Mouse (Mus musculus) embryonic fibroblast, embryonic 13.5 days (primary cell): ENCODE measurements around the gene Zfp286. TPM values are rescaled to one million over a fixed set of nuclear protein-coding genes. Genes with fewer than 3 reads are reported as not detected.
"Not testable (repeated sequence)": the region's sequence is repeated elsewhere in the genome, so short reads cannot be mapped to it uniquely, and the experiment has no call there.

Experiments
- H3K27ac ChIP-seq: 2 replicates; pipeline ENCODE4 v1.5.1; 2012; ENCODE audit warnings: low read length, control low read depth, inconsistent platforms; ENCODE audit not compliant: insufficient read depth
- H3K4me1 ChIP-seq: 2 replicates; pipeline ENCODE4 v1.6.1; 2011; ENCODE audit warnings: low read length; ENCODE audit not compliant: control insufficient read depth, insufficient read depth
- H3K4me3 ChIP-seq: 2 replicates; pipeline ENCODE4 v1.5.1; 2011; ENCODE audit warnings: mild to moderate bottlenecking, control low read depth, low read length; ENCODE audit not compliant: insufficient read depth
- CTCF ChIP-seq: IDR thresholded peaks from 2 replicates; pipeline ENCODE4 v1.5.1; 2011; ENCODE audit warnings: mild to moderate bottlenecking, control low read depth, low read length, moderate library complexity, borderline replicate concordance; ENCODE audit not compliant: insufficient read depth
- POLR2A ChIP-seq: IDR thresholded peaks from 2 replicates; pipeline ENCODE4 v1.6.1; 2011; ENCODE audit warnings: low read depth, mild to moderate bottlenecking, control low read depth, low read length, moderate library complexity
- polyA plus RNA-seq: library from polyadenylated mRNA; stranded (reverse); fragments of >200 nt; gene quantifications from 2 replicates; pipeline ENCODE4 v1.2.4, GENCODE M21; 2011; ENCODE audit warnings: low read depth; ENCODE audit not compliant: missing spikeins, insufficient read length

The Zfp286 gene
- polyA plus RNA-seq, 1 experiment, result 7.6 TPM

DNA sequence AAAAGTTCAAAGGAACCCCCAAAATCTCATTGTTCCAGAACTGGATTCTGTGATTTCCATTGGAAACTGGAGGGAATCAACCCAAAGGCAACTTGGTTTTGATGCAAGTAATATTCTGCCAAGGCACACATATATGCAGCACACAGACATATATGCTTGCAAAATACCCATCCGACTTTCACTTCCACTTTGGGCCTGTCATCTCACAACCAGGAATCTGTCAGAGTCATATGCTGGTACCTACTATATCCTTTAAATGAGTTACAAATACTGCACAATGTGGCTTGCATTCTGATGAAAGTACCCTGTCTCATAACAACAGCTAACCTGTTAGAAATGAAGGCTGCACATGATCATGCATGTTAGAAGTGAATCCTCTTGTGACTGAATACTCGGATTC lies 18.7 kb upstream of the Zfp286 start:
- Histone ChIP-seq H3K4me3 (no peak overlapping the region), H3K4me1 (no peaks in the 10 kb centered on the region), H3K27ac (no peak overlapping the region)
- no peak for TF ChIP-seq CTCF
- TF ChIP-seq POLR2A, result no peak

DNA sequence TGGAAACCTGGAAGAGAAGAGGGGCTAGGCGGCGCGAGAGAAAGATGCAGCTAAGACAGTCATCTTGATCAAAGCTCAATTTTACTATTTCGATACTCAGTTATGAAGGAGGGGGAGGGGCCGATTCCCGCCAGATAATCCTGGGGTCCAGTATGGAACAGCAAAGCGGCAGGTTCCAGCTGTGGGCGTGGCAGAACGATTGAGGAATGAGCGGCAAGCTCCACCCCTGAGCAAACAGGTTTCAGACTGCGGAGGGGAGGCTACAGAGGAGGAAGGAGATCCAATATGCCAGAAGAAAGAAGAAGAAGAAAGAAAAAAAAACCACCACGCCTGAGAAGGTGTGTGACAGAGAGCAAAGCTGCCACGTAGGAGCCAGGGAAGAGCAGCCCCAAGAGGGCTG lies 14.9 kb upstream of the Zfp286 start:
- H3K4me1 ChIP-seq, result no peaks in the 10 kb centered on the region
- TF ChIP-seq CTCF (no peak), POLR2A (no peak)
- H3K4me3 ChIP-seq, result no peak overlapping the region
- H3K27ac ChIP-seq, result no peak overlapping the region

DNA sequence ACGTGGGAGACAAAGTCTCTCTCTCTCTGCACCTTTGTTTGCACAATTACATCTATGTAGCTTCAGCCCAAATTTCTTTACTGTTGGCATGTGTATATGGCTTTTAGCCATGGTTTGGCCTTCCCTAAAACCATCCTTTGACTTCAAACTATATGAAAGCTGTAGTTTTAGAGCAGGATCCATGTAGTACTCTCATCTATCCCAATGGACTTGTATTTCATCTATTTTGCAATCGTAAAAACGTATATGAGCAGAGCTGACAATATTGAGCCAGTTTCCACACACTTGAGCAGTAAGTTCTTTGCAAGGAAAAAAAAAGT lies 315 bp upstream of the Zfp286 start:
- Histone ChIP-seq H3K27ac (no peak overlapping the region), H3K4me3 (peak overlapping the region; percentile 58; the same call in 1 of the 2 replicates), H3K4me1 (no peaks in the 10 kb centered on the region; the same call in 1 of the 2 replicates)
- TF ChIP-seq CTCF (no peak), POLR2A (no peak; the same call in none of the 2 replicates)

DNA sequence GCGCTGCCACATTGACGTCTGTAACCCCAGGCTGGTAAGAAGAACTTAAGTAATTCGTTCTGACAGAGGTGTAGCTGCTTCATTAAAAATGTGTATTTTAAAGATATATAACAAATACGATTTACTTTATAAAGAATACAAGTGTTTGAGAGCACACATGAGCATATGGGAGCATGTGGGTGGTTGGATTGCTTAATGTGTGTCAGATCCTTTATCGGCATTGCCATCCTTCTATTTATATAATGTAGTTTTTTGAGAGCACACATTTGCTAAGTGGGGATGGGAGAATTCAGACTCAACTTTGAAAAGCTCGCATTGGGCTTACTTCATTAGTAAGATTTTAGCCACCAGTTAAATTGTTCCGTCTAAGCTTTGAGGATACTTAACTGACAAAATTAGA lies 12.8 kb downstream of the Zfp286 start:
- no peaks in the 10 kb centered on the region for H3K4me1 ChIP-seq
- H3K4me3 ChIP-seq, result no peak overlapping the region
- TF ChIP-seq POLR2A, result no peak
- no peak for TF ChIP-seq CTCF
- no peak overlapping the region for H3K27ac ChIP-seq

DNA sequence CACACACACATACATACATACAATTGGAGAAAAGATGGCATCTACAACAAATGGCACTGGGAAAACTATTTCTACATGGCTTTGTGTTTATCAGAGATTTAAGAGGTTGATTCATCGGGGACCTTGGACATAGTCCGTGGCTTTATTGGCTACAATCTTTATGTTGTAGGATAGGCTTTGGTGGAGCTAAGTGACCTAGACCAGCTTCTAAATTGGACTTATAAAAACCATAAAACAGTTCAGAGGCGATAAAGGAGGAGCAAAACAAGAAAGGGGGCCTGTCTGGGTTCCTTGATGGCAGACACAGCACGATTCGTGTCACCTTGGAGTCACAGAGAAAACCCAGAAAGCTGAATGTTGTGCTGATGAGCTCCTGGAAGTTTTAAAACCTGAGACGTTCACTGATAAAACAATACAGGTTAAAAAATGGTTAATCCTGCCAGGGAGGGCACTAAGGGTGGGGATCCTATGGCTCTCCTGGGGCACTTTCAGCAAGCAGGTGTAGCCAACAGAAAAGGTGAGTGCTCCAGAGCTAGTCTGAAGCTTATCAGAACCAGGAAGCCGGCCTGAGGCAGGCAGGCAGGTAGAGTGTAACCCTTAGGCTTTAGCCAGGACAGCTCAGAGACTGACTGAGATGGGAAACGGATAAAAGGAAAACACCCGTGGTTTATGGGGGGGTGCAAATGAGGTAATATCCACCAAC lies 28.4 kb downstream of the Zfp286 start:
- TF ChIP-seq CTCF (no peak), POLR2A (no peak)
- H3K4me1 ChIP-seq, result no peaks in the 10 kb centered on the region
- H3K4me3 ChIP-seq, result no peak overlapping the region
- H3K27ac ChIP-seq, result no peak overlapping the region

DNA sequence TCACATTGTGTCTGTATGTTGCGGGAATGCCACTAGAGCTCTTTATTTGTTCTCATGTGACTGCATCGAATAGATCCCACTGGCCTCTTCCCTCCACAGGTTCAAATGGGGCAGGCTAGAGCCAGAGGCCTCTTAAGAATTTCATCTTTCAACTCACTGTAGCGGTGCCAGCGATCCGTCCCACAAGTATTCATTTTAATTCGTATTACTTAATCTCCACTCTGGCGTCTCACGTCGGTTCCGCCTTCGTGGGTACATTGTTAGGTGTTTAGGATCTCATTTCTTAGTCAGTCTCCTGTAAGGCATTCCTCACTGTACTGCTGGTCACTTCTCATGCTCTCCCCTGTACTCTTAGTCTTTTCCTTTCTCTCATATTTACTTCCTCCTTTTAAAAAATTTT lies 30.8 kb downstream of the Zfp286 start:
- Histone ChIP-seq H3K4me1 (no peaks in the 10 kb centered on the region), H3K27ac (no peak overlapping the region), H3K4me3 (no peak overlapping the region)
- TF ChIP-seq POLR2A, result no peak
- no peak for TF ChIP-seq CTCF

DNA sequence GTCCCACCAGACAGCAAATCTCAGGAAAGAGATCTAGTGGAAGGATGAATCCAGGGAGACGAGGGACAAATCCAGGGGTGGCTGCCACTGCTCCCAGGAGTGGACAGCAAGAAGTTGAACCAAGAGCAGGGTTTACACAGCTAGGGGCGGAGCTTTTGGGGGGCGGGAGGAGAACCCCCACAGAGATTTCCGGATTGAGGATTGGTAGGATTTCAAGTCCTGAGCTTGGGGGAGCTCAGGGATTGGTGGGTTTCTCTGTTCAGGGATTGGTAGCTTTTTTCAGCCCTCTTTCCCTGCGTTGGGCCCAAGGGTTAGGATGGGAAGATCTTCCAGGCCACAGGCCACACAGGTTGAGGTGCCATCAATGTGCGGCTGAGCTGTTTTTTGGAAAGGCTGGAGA lies 31.4 kb downstream of the Zfp286 start:
- TF ChIP-seq POLR2A (no peak), CTCF (no peak)
- Histone ChIP-seq H3K4me3 (no peak overlapping the region), H3K27ac (no peak overlapping the region), H3K4me1 (no peaks in the 10 kb centered on the region)

DNA sequence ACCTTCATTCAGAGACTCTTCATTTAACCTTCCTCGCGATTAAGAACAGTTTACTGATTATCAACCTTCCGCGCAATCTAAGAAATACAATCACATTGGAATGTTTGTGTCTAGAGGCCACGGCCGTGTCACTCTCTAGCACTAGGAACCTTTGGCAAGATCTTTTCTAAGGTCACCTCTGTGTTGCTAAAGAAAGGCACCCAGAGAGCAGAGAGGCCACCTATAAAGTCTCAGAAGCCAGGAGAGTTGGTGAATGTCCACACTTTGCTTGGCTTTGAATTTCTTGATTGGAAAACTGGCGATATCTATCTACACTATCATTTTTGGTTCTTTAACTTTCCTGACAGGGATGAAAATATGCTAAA lies 32.1 kb downstream of the Zfp286 start:
- Histone ChIP-seq H3K4me3 (no peak overlapping the region), H3K27ac (no peak overlapping the region), H3K4me1 (no peaks in the 10 kb centered on the region)
- TF ChIP-seq CTCF (no peak), POLR2A (no peak)

DNA sequence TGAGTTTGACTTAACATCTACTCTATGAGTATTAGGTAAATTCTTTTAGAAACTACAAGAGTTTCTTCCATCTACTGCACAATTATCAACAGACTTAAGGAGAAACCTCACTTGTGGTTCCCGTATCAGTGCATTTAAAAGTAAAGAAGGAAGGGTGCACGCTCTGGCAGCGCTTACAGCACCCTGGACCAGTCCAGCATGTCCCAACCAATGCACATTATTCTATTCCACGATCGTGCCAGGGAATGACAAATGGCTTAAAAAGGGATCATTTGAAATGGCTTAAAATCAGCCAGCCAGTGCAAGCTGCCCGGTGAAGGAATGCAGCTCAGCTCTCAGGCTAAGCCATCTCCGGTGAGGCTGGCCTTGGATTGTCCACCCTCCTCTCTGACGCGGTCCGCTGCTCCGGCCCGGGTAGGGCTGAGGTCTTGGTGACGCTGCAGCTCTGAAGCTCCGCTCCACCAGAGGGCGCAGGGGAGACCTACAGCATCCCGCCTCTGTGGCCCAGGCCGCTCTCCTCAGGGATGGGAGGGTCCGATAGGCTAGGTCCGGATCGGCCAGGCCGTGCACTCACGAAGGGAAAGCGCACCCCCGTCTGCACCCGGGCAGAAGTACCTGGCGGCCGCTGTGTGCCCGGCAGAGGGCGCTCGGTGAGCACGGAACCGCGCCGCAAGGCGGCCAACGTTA lies 32.7 kb downstream of the Zfp286 start:
- H3K27ac ChIP-seq, result no peak overlapping the region
- TF ChIP-seq CTCF (peak; percentile 83), POLR2A (no peak)
- H3K4me3 ChIP-seq, result no peak overlapping the region
- no peaks in the 10 kb centered on the region for H3K4me1 ChIP-seq

DNA sequence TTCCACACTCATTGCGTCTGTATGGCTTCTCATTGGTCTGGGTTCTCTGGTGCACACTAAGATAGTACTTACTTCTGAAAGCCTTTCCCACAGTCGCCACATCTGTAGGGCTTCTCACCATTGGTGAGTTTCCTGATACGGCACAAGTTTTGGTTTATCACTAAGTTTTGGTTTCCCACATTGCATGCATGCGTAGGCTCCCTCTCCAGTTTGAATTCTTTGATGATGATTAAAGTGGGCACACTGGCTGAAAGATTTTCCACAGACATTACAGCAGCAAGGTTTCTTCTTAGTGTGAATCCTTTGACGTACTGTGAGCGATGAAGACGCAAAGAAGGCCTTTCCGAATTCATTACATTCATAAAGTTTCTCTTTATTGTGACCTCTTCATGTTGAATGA lies 36.5 kb downstream of the Zfp286 start, which contains the start of gene Gm10428:
Gene Gm10428, plus strand, starts transcription at position 321 of the 400 bp plus-strand sequence.
- Histone ChIP-seq H3K4me1 (no peaks in the 10 kb centered on the region), H3K4me3 (no peak within 1 kb of the TSS), H3K27ac (no peak within 1 kb of the TSS)
- TF ChIP-seq CTCF, result no peak
- TF ChIP-seq POLR2A, result no peak

DNA sequence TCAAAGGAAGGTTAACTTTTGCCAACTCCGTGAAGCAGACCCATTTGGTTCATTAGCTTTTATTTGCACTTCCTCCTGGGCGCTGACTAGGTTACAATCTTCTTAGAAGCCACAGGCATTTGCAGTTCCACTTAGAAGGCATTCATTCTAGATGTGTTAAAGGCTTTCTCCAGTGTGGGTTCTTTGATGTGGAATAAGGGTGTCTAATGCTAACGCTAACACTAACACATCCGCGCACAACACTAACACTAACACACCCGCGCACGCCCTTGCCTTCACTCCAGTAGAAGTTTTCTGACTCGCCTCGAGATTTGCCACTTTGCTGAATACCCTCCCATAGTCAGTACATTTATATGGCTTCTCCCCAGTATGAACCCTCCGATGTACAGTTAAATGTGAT lies 37.1 kb downstream of the Zfp286 start:
- Histone ChIP-seq H3K4me3 (no peak overlapping the region), H3K4me1 (no peaks in the 10 kb centered on the region), H3K27ac (no peak overlapping the region)
- TF ChIP-seq CTCF (no peak), POLR2A (no peak)

DNA sequence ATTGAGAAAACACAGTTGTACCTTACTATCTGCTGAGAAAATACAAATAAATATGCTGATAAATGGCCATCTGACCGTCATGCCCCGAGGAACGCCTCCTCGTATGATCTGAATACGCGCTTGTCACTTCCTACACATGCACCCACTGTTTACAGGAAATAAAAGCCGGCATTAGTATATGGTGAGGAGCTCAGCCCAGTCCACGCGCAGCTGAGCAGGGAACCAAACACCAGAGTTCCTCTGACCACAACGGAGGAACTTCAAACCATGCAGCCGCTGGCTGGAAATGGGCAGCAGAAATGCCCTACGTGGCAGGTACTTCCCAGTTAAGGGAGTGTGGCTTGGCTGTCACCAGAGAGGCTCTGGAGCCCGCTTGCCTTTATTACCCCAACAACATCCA lies 39.8 kb downstream of the Zfp286 start:
- not testable (repeated sequence) for H3K4me3 ChIP-seq, H3K4me1 ChIP-seq, H3K27ac ChIP-seq
